Mouse (Mus musculus): ENCODE measurements around the gene Carns1. TPM values are rescaled to one million over a fixed set of nuclear protein-coding genes. Genes with fewer than 3 reads are reported as not detected.

Carns1 gene
- total RNA-seq, 2 experiments from 2014 or later: 6.6 to 8.9 TPM

GRCm38 (mm10) chr19:4196048-4196447 lies 20.8 kb upstream of the Carns1 start:
- no peak for TF ChIP-seq CTCF (conservative IDR thresholded peaks at IDR 0.05)
- H3K4me3 ChIP-seq: no peak overlapping the region
- peak overlapping the region; percentile 51; the same call in 1 of the 2 replicates for H3K27ac ChIP-seq
- no peak for DNase-seq (ENCODE audit: low spot score in 2 of 2)

- no peak for DNase-seq (ENCODE audit: low spot score in 2 of 2)
- H3K4me3 ChIP-seq: no peak overlapping the region
- H3K27ac ChIP-seq: peak overlapping the region; percentile 51
- no peak for TF ChIP-seq CTCF (conservative IDR thresholded peaks at IDR 0.05)
Observed at GRCm38 (mm10) chr19:4194776-4195650, 19.7 kb upstream of the Carns1 start.

GRCm38 (mm10) chr19:4194021-4194724 lies 18.9 kb upstream of the Carns1 start:
- H3K4me3 ChIP-seq: no peak overlapping the region
- no peak for DNase-seq (ENCODE audit: low spot score in 2 of 2)
- H3K27ac ChIP-seq: no peak overlapping the region
- no peak for TF ChIP-seq CTCF (conservative IDR thresholded peaks at IDR 0.05)

- Histone ChIP-seq H3K4me3 (peak overlapping the region; percentile 88), H3K27ac (peak overlapping the region; percentile 99)
- no peak for DNase-seq (ENCODE audit: low spot score in 2 of 2)
- no peak for TF ChIP-seq CTCF (conservative IDR thresholded peaks at IDR 0.05)
Observed at GRCm38 (mm10) chr19:4193129-4193528, 17.9 kb upstream of the Carns1 start.

GRCm38 (mm10) chr19:4192251-4192985 lies 17.1 kb upstream of the Carns1 start:
- H3K4me3 ChIP-seq: peak overlapping the region; percentile 88
- H3K27ac ChIP-seq: peak overlapping the region; percentile 99
- DNase-seq (ENCODE audit: low spot score in 2 of 2): no peak
- no peak for TF ChIP-seq CTCF (conservative IDR thresholded peaks at IDR 0.05)

- peak; percentile 86 for TF ChIP-seq CTCF (conservative IDR thresholded peaks at IDR 0.05)
- peak within 1 kb of the TSS; percentile 88 for H3K4me3 ChIP-seq
- peak; percentile 92 to 96 for DNase-seq (ENCODE audit: low spot score in 2 of 2)
- peak within 1 kb of the TSS; percentile 99 for H3K27ac ChIP-seq
Observed at GRCm38 (mm10) chr19:4191528-4192250, 16.4 kb upstream of the Carns1 start, which contains the start of gene Ppp1ca. Ppp1ca (plus strand) TSS chr19:4192065.

GRCm38 (mm10) chr19:4190831-4191334 lies 15.6 kb upstream of the Carns1 start, which contains the start of gene Tbc1d10c:
Tbc1d10c (minus strand) TSS chr19:4191284.
- TF ChIP-seq CTCF (conservative IDR thresholded peaks at IDR 0.05): no peak
- H3K27ac ChIP-seq: peak within 1 kb of the TSS; percentile 99
- peak within 1 kb of the TSS; percentile 88 for H3K4me3 ChIP-seq
- DNase-seq (ENCODE audit: low spot score in 2 of 2): no peak

GRCm38 (mm10) chr19:4189051-4189620 lies 13.9 kb upstream of the Carns1 start:
- no peak overlapping the region for H3K4me3 ChIP-seq
- no peak for TF ChIP-seq CTCF (conservative IDR thresholded peaks at IDR 0.05)
- no peak for DNase-seq (ENCODE audit: low spot score in 2 of 2)
- H3K27ac ChIP-seq: no peak overlapping the region

GRCm38 (mm10) chr19:4187303-4187702 lies 12.0 kb upstream of the Carns1 start:
- DNase-seq (ENCODE audit: low spot score in 2 of 2): no peak
- Histone ChIP-seq H3K27ac (no peak overlapping the region), H3K4me3 (no peak overlapping the region)
- TF ChIP-seq CTCF (conservative IDR thresholded peaks at IDR 0.05): no peak

- TF ChIP-seq CTCF (conservative IDR thresholded peaks at IDR 0.05): no peak
- peak overlapping the region; percentile 86; the same call in 1 of the 2 replicates for H3K27ac ChIP-seq
- DNase-seq (ENCODE audit: low spot score in 2 of 2): no peak
- H3K4me3 ChIP-seq: no peak overlapping the region
Observed at GRCm38 (mm10) chr19:4184976-4185975, 10.0 kb upstream of the Carns1 start.

Measured in layer of hippocampus, adult 2 months (tissue).